Mouse (Mus musculus): Measurements from ENCODE around the gene Mier3. TPM values are rescaled to one million over a fixed set of nuclear protein-coding genes. Genes with fewer than 3 reads are reported as not detected.

The Mier3 gene
- 37.9 to 53.4 TPM (median 42.6 TPM) in 4 replicates for total RNA-seq (2023; ENCODE audit: inconsistent age)

DNA sequence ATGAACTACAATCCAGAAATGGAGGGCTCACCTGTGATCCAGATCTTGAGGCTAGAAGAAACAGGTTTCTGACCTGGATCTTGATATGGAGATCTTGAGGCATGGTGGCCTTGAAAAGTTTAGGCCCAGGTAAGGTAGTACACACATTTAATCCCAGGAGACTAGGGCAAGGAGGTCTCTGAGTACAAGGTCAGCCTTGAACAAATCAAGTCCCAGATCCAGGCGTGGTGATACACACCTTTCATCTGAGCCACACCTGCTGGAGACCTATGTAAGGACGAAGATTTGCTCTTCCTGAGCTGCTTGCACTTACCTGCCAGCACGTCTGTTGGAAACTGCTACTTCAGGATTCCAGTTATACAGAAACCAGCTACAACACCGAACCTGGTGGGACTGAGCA, at the start of gene Mier3:
Gene Mier3 (plus strand): TSS at position 301 of the 400 bp plus-strand sequence.

Other genes with a start within 250 kb of the Mier3 start
- 134 to 166 TPM (median 147 TPM) in 4 replicates for gene Gpbp1, start 190.9 kb upstream of the Mier3 start, total RNA-seq (2023; ENCODE audit: inconsistent age)
- gene Gm49496, start 131.0 kb upstream of the Mier3 start, total RNA-seq (2023; ENCODE audit: inconsistent age), result not detected in 4 replicates
- not detected in 4 replicates for gene Gm10198, start 88.2 kb upstream of the Mier3 start, total RNA-seq (2023; ENCODE audit: inconsistent age)
- 254 to 286 TPM (median 274 TPM) in 4 replicates for gene Map3k1, start 128.0 kb downstream of the Mier3 start, total RNA-seq (2023; ENCODE audit: inconsistent age)

Measured in B cell, adult (primary cell).